Mouse (Mus musculus) CH12.LX (cell line): ENCODE results near the gene Eml3. TPM values are rescaled to one million over a fixed set of nuclear protein-coding genes. Genes with fewer than 3 reads are reported as not detected.

Experiments used
- DNase-seq: peaks from one replicate; pipeline ENCODE4 v3.0.0-alpha.2; 2013; ENCODE audit errors: extremely low read depth
- H3K27ac ChIP-seq: 2 replicates; pipeline ENCODE4 v1.5.1; 2012; ENCODE audit warnings: low read depth, mild to moderate bottlenecking, control low read depth, moderate library complexity; ENCODE audit not compliant: insufficient read depth
- H3K27me3 ChIP-seq: replicated peaks from 2 replicates; pipeline ENCODE3; 2012; ENCODE audit warnings: inconsistent platforms
- H3K36me3 ChIP-seq, 2 experiments: replicated peaks in 1 of 2; 2 replicates each; pipeline versions ENCODE3 to v1.6.1; 2012; ENCODE audit warnings: inconsistent platforms in 1 of 2, low read length in 1 of 2, mild to moderate bottlenecking in 1 of 2, mixed read lengths in 1 of 2, moderate library complexity in 1 of 2; ENCODE audit not compliant: control insufficient read depth in 1 of 2, insufficient read depth in 1 of 2
- H3K4me1 ChIP-seq, 2 experiments: 2 replicates each; pipeline ENCODE4 v1.6.1; 2012; ENCODE audit warnings: inconsistent platforms in 1 of 2, moderate library complexity in 1 of 2; ENCODE audit not compliant: insufficient read depth in 2 of 2, control insufficient read depth in 1 of 2
- H3K4me2 ChIP-seq: 2 replicates; pipeline ENCODE4 v1.6.1; 2012; ENCODE audit warnings: low read depth, mild to moderate bottlenecking, control low read depth; ENCODE audit not compliant: poor library complexity, insufficient read depth, severe bottlenecking
- H3K4me3 ChIP-seq, 3 experiments: fragments of 150-350 bp in 1 of 3; sonication (generic) in 1 of 3; replicated peaks in 1 of 3; 2 replicates each; pipeline versions ENCODE3 to v1.5.1; 2011 to 2012; ENCODE audit warnings: low read depth in 2 of 3, low read length in 2 of 3, mild to moderate bottlenecking in 2 of 3, moderate library complexity in 2 of 3, control low read depth in 1 of 3, improper control_type of control experiment in 1 of 3, inconsistent platforms in 1 of 3, mixed read lengths in 1 of 3; ENCODE audit not compliant: poor library complexity in 1 of 3
- H3K79me2 ChIP-seq: replicated peaks from 2 replicates; pipeline ENCODE4 v1.6.1; 2012; ENCODE audit warnings: mild to moderate bottlenecking, moderate library complexity; ENCODE audit not compliant: control insufficient read depth, poor library complexity, insufficient read depth, severe bottlenecking; ENCODE audit errors: extremely low read depth
- H3K9ac ChIP-seq: 2 replicates; pipeline ENCODE4 v1.6.1; 2012; ENCODE audit warnings: low read depth, mild to moderate bottlenecking, control low read depth, moderate library complexity; ENCODE audit not compliant: insufficient read depth
- H3K9me3 ChIP-seq: replicated peaks from 2 replicates; pipeline ENCODE3; 2012; ENCODE audit warnings: low read length, inconsistent platforms, mixed read lengths
- BHLHE40 ChIP-seq: IDR thresholded peaks from 2 replicates; pipeline ENCODE4 v1.6.1; 2011; ENCODE audit warnings: mild to moderate bottlenecking, low read depth, low read length, improper control_type of control experiment
- CHD1 ChIP-seq: IDR thresholded peaks from 2 replicates; pipeline ENCODE4 v1.6.1; 2012; ENCODE audit warnings: low read depth, low read length, improper control_type of control experiment, inconsistent platforms
- CTCF ChIP-seq, 2 experiments: IDR thresholded peaks in 1 of 2; conservative IDR thresholded peaks in 1 of 2; 2 replicates each; pipeline ENCODE4 v1.5.1; 2011 to 2012; ENCODE audit warnings: low read depth in 2 of 2, low read length in 2 of 2, improper control_type of control experiment in 1 of 2, inconsistent platforms in 1 of 2, mild to moderate bottlenecking in 1 of 2, moderate library complexity in 1 of 2
- E2F4 ChIP-seq: IDR thresholded peaks from 2 replicates; pipeline ENCODE4 v1.6.1; 2011; ENCODE audit warnings: low read depth, low read length, improper control_type of control experiment; ENCODE audit not compliant: insufficient replicate concordance
- ELF1 ChIP-seq: IDR thresholded peaks from 2 replicates; pipeline ENCODE4 v1.6.1; 2014; ENCODE audit warnings: low read depth, mild to moderate bottlenecking, inconsistent platforms, low read length, improper control_type of control experiment
- EP300 ChIP-seq: IDR thresholded peaks from 2 replicates; pipeline ENCODE4 v1.6.1; 2011; ENCODE audit warnings: low read length, improper control_type of control experiment
- ETS1 ChIP-seq: conservative IDR thresholded peaks from 2 replicates; pipeline ENCODE4 v1.6.1; 2012; ENCODE audit warnings: low read depth, mild to moderate bottlenecking, inconsistent platforms, low read length, improper control_type of control experiment, moderate library complexity
- HCFC1 ChIP-seq: IDR thresholded peaks from 2 replicates; pipeline ENCODE4 v1.6.1; 2012; ENCODE audit warnings: low read depth, mild to moderate bottlenecking, inconsistent platforms, low read length, improper control_type of control experiment
- IRF4 ChIP-seq: IDR thresholded peaks from 2 replicates; pipeline ENCODE4 v1.6.1; 2014; ENCODE audit warnings: low read depth, mild to moderate bottlenecking, inconsistent platforms, low read length, improper control_type of control experiment
- JUN ChIP-seq: IDR thresholded peaks from 2 replicates; pipeline ENCODE4 v1.6.1; 2011; ENCODE audit warnings: low read depth, mild to moderate bottlenecking, low read length, improper control_type of control experiment, moderate library complexity; ENCODE audit not compliant: insufficient read depth
- JUND ChIP-seq: conservative IDR thresholded peaks from 2 replicates; pipeline ENCODE4 v1.6.1; 2011; ENCODE audit warnings: low read depth, low read length, improper control_type of control experiment
- KAT2A ChIP-seq: IDR thresholded peaks from 2 replicates; pipeline ENCODE4 v1.6.1; 2012; ENCODE audit warnings: low read length, improper control_type of control experiment, inconsistent platforms; ENCODE audit not compliant: insufficient replicate concordance
- MAFK ChIP-seq: IDR thresholded peaks from 2 replicates; pipeline ENCODE4 v1.6.1; 2011; ENCODE audit warnings: low read length, improper control_type of control experiment; ENCODE audit not compliant: insufficient replicate concordance
- MAX ChIP-seq: IDR thresholded peaks from 2 replicates; pipeline ENCODE4 v1.6.1; 2011; ENCODE audit warnings: low read length, improper control_type of control experiment
- MAZ ChIP-seq: IDR thresholded peaks from 2 replicates; pipeline ENCODE4 v1.6.1; 2012; ENCODE audit warnings: low read depth, mild to moderate bottlenecking, inconsistent platforms, low read length, improper control_type of control experiment, moderate library complexity
- MEF2A ChIP-seq: IDR thresholded peaks from 2 replicates; pipeline ENCODE4 v1.6.1; 2014; ENCODE audit warnings: low read depth, mild to moderate bottlenecking, inconsistent platforms, low read length, improper control_type of control experiment, borderline replicate concordance
- MXI1 ChIP-seq: IDR thresholded peaks from 2 replicates; pipeline ENCODE4 v1.6.1; 2011; ENCODE audit warnings: mild to moderate bottlenecking, low read depth, low read length, improper control_type of control experiment
- NELFE ChIP-seq: IDR thresholded peaks from 2 replicates; pipeline ENCODE4 v1.6.1; 2011; ENCODE audit warnings: low read depth, low read length, improper control_type of control experiment
- POLR2AphosphoS2 ChIP-seq: IDR thresholded peaks from 2 replicates; pipeline ENCODE4 v1.6.1; 2011; ENCODE audit warnings: low read depth, low read length, improper control_type of control experiment
- RCOR1 ChIP-seq: conservative IDR thresholded peaks from 2 replicates; pipeline ENCODE4 v1.6.1; 2012; ENCODE audit warnings: low read depth, mild to moderate bottlenecking, inconsistent platforms, low read length, improper control_type of control experiment
- SIN3A ChIP-seq: IDR thresholded peaks from 2 replicates; pipeline ENCODE4 v1.6.1; 2012; ENCODE audit warnings: low read length, improper control_type of control experiment, inconsistent platforms
- USF1 ChIP-seq: IDR thresholded peaks from 2 replicates; pipeline ENCODE4 v1.6.1; 2014; ENCODE audit warnings: low read depth, mild to moderate bottlenecking, inconsistent platforms, low read length, improper control_type of control experiment
- USF2 ChIP-seq: conservative IDR thresholded peaks from 2 replicates; pipeline ENCODE4 v1.6.1; 2011; ENCODE audit warnings: low read depth, low read length, improper control_type of control experiment
- ZC3H11A ChIP-seq: IDR thresholded peaks from 2 replicates; pipeline ENCODE4 v1.6.1; 2012; ENCODE audit warnings: low read depth, mild to moderate bottlenecking, inconsistent platforms, low read length, improper control_type of control experiment
- ZMIZ1 ChIP-seq: IDR thresholded peaks from 2 replicates; pipeline ENCODE4 v1.6.1; 2012; ENCODE audit warnings: low read depth, mild to moderate bottlenecking, inconsistent platforms, low read length, improper control_type of control experiment
- ZNF384 ChIP-seq: IDR thresholded peaks from 2 replicates; pipeline ENCODE4 v1.6.1; 2012; ENCODE audit warnings: low read depth, low read length, improper control_type of control experiment, inconsistent platforms
- dilution Hi-C: fragments of 300-500 bp; cut with MboI; formaldehyde crosslinking; loops from 2 replicates; pipeline ENCODE4 v1.14.3; 2020; ENCODE audit warnings: low sequenced_read_pairs; ENCODE audit not compliant: extremely low pct_unique_long_range_greater_than_20kb, extremely low pct_ligation_motif_present
- in situ Hi-C: fragments of 300-500 bp; cut with MboI; formaldehyde crosslinking; loops from 3 replicates; pipeline ENCODE4 v1.14.3; 2019; ENCODE audit warnings: low sequenced_read_pairs, low pct_ligation_motif_present, low pct_unique_long_range_greater_than_20kb, mixed read lengths
- polyA plus RNA-seq: library from polyadenylated mRNA; unstranded; fragments of >175 nt; gene quantifications from 2 replicates; pipeline ENCODE4 v1.2.1, GENCODE M21; 2012; ENCODE audit warnings: low read depth; ENCODE audit not compliant: insufficient read length
- total RNA-seq, 2 experiments: library from RNA; depleted of rRNA; stranded (reverse); fragments of 300-350 nt in 1 of 2; fragments of >200 nt in 1 of 2; gene quantifications; 2 replicates each; pipeline ENCODE4 v1.2.3; 2012 to 2014

Eml3 gene
- total and polyA plus RNA-seq, 3 experiments, result 18.7 to 37.3 (median 33.3) TPM

DNA sequence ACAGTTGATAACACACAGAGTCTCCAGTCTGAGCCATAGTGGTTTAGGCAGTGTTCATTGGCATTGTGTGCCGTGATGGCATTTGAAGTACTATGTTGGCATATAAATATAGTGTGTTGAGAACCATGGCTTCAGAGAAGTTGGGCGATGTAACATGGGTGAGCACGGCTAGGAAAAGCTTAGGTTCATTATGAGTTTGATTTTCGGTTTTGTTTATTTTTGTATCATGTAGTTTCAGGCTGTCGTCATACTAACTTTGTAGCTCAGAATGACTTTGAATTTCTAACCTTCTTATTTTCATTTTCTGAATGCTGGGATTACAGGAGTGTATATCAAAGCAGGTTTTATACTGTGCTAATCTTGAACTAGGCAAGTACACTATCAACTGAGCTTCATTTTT lies 25.9 kb upstream of the Eml3 start:
- no peaks in the 10 kb centered on the region for H3K27me3 ChIP-seq
- in situ Hi-C loops, result no loop called here
- H3K79me2 ChIP-seq, result peaks cover 57% of the 10 kb centered on the region
- no peak overlapping the region for H3K4me2 ChIP-seq
- H3K27ac ChIP-seq, result peak overlapping the region; percentile 18
- H3K9ac ChIP-seq, result no peak overlapping the region
- peaks cover 51 to 76% of the 10 kb centered on the region in 2 experiments for H3K36me3 ChIP-seq
- TF ChIP-seq JUN (peak; percentile 92), MAZ (no peak), IRF4 (peak; percentile 82), EP300 (peak; percentile 82), ETS1 (peak; percentile 38; the same call in 1 of the 2 replicates), JUND (peak; percentile 82), HCFC1 (no peak), MEF2A (peak; percentile 89)
- no peaks in the 10 kb centered on the region for H3K9me3 ChIP-seq
- no peak for DNase-seq
- H3K4me1 ChIP-seq, result peaks cover 18 to 34% of the 10 kb centered on the region in 2 experiments
- dilution Hi-C loops, result no loop called here
- no peak overlapping the region for H3K4me3 ChIP-seq

GRCm38 (mm10) chr19:8908531-8908930 lies 20.8 kb upstream of the Eml3 start:
- Histone ChIP-seq H3K27me3 (no peaks in the 10 kb centered on the region), H3K79me2 (peaks cover 10% of the 10 kb centered on the region; the same call in 1 of the 2 replicates), H3K9me3 (no peaks in the 10 kb centered on the region), H3K36me3 (peaks cover 88 to 97% of the 10 kb centered on the region in 2 experiments), H3K4me1 (no peaks in the 10 kb centered on the region), H3K9ac (no peak overlapping the region), H3K4me2 (no peak overlapping the region), H3K4me3 (no peak overlapping the region), H3K27ac (no peak overlapping the region)
- TF ChIP-seq MEF2A (no peak), POLR2AphosphoS2 (no peak), ZC3H11A (no peak), JUN (no peak), MAFK (no peak), MAX (no peak), HCFC1 (no peak), NELFE (no peak)
- DNase-seq, result no peak
- in situ Hi-C loops (no loop called here), dilution Hi-C loops (no loop called here)

DNA sequence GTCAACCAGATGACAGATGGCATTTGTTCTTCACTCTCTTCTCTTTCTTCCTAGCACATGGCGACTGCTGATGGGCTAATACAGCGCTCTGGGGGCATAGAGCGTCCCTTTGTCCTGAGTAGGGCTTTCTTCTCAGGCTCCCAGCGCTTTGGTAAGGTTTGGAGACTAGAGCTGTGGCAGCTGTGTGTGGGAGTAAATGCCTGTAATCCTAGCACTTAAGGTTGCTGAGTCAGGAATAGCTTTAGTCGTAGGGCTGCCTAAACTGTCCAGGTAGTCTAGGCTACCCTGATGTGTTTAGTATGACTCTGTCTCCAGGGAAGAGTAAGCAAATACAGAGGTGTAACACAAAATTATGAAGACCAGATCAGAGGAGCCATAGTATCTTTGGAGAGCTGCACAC lies 17.5 kb upstream of the Eml3 start:
- H3K79me2 ChIP-seq, result no peaks in the 10 kb centered on the region
- in situ Hi-C loops (no loop called here), dilution Hi-C loops (no loop called here)
- H3K9ac ChIP-seq, result no peak overlapping the region
- H3K27me3 ChIP-seq, result no peaks in the 10 kb centered on the region
- no peak overlapping the region for H3K4me3 ChIP-seq
- DNase-seq, result no peak
- H3K4me2 ChIP-seq, result no peak overlapping the region
- no peaks in the 10 kb centered on the region for H3K9me3 ChIP-seq
- H3K36me3 ChIP-seq, result peaks cover 93 to 98% of the 10 kb centered on the region in 2 experiments
- H3K27ac ChIP-seq, result no peak overlapping the region
- H3K4me1 ChIP-seq, result no peaks in the 10 kb centered on the region
- TF ChIP-seq USF1 (no peak), BHLHE40 (no peak), ZNF384 (no peak), KAT2A (no peak), ETS1 (no peak), POLR2AphosphoS2 (no peak), MXI1 (no peak), ZC3H11A (no peak), CTCF (conservative IDR thresholded peaks at IDR 0.05 in 1 of 2, IDR thresholded peaks at IDR 0.05 in 1 of 2; ENCODE audit: low read depth in 2 of 2, low read length in 2 of 2) (no peak), E2F4 (no peak), SIN3A (no peak), EP300 (no peak), USF2 (no peak), ELF1 (no peak), ZMIZ1 (no peak), CHD1 (no peak), RCOR1 (no peak)
